Mouse (Mus musculus): ENCODE results near the gene Usp18. TPM values are rescaled to one million over a fixed set of nuclear protein-coding genes. Genes with fewer than 3 reads are reported as not detected.

The Usp18 gene
- total RNA-seq, 2 experiments from 2014 or later = 3.5 to 4.2 TPM

- no peak for DNase-seq
Measured at GRCm38 (mm10) chr6:121224993-121225392, 20.7 kb upstream of the Usp18 start.

DNA sequence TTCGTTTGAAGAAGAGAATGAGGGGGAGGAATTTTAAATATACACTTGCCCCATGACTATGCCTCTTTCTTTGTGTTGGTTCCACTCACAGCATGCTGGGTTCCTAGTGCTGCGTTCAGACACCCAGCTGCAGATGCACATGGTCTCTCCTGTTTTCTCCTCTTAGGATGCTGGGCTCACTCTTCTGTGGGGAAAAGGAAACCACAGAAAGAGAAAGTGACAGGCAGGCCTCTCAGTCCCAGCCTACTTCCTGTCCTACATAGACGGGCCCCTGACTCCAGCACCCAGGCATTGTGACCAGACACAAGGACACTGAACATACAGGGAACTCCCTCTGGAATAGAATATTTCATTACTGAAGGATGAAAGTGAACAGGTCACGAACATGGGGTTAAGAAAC, 19.7 kb upstream of the Usp18 start:
- DNase-seq = no peak

GRCm38 (mm10) chr6:121226744-121227143, 19.0 kb upstream of the Usp18 start:
- no peak for DNase-seq

DNA sequence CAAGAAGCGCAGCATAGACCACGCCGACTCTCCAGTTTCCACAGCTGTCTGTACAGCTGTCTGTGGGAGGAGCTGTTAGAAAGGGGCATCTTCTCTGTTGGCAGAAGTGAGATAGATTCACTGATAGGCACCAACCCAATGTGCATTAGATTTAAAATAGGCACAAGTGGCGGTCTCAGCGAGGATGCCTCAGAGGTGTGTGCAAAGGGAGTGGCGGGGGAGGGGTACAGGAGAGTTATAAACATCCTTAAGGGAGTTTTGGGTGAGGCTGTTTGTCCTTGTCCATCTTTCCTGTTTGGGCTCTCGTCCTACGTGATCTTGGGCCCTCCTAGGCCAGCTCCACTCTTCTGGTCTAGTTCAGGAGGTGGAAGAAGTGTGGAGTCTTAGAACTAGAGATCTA, 17.3 kb upstream of the Usp18 start:
- DNase-seq = no peak

DNA sequence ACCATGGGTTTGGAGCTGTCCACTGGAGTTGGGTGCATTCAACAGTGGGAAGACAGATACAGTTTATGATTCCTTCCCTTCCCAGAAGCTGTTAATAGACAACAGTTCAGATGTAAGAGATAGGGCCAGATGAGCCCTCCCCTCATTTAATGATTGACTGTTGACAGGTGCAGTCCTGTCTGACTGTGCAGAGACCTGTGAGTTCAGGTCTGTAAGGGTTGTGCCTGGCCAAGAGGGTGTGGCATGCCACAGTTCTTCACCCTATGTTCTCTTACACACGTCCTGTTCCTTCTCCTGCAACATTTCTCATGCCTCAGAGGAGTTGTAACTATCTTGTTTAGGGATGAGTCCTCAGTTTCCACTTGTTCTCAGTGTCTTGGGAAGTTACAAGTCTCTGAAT, 13.1 kb upstream of the Usp18 start:
- DNase-seq = no peak

DNA sequence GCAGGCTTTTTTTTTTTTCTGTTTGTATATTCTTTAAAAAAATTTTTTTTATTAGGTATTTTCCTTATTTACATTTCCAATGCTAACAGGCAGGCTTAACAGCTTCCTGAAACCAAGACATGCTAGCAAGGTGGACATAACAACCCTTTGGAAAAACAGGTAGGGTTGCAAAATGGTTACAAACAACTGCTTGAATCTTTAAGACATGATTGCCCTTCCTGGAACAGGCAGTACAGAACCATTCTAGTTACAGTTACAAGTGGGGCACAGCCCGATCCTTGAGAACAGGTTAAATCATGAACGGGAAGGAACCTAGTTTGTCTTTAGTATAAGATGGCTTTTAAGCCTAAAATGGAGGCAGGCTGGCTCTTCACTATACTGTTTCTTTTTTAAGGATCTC, 9.3 kb upstream of the Usp18 start:
- DNase-seq = no peak

DNA sequence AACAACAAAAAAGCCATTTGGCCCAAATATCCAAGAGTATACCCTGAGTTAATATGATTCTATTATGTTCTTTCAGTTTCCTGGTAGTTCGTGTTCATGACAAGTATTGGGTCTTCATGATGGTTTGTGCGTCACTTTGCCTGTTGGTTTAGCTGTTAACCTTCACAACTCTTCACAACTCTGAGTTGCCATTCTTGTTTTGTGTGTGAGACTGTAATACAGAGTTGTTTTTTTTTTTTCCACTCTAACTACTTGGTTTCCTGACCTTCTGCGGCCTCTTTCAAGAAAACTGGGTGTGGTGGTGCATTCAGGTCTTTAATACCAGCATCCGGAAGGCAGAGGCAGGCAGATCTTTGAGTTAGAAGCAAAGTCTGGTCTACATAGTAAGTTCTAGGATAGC, 7.5 kb upstream of the Usp18 start:
- DNase-seq = no peak

- DNase-seq = no peak
Measured at GRCm38 (mm10) chr6:121241780-121242179, 3.9 kb upstream of the Usp18 start.

DNA sequence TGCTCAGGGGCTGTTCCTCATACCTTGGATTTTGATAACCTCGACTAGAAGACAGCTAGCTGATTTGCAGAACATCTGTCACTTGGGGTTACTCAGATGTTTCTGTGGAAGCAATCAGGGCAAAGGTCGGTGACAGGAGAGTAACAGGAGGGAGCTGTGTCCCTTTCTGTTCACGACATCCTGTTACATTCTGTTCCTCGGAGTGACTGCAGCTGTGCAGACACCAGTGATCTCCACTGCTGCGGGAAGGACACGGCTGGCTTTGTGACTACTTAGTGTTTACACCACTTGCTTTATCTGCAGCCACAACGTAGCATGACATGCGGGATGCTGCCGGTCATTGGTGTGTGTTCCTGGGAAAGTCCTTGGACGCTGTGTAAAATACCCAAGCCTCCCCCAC, 2.5 kb upstream of the Usp18 start:
- DNase-seq = no peak

DNA sequence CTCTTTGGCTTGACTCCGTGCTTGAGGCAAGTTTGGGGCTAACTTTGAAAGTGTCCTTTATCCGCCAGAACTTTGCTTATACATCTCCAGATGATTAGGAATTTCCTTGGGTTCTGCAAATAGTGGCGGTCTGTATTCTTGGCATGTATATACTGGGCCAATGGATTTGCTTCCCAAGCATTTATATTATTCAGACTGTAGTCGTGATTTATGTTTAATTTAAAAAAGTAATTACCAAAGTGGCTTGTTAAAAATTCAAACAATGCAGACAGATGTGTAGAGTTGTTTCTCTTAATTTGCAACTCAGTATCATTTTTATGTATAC, 293 bp downstream of the Usp18 start:
- DNase-seq = no peak

DNA sequence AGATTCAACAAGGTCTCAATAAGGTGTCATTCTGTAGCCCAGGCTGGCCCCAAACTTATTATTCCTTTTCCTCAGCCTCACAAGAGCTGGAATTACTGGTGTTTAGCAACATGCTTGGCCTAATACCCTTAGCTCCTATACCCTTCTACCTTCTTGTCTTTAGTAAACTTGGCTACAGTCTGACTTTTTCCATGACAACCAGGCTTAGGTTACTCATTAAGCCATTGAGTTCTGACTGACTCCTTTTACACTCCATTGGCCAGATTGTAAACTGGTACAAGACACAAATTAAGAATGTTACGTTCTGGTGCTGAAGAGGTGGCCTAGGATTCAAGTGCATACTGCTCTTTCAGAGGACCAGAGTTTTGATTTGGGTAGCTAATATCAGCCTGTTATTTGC, 4.7 kb downstream of the Usp18 start:
- DNase-seq = no peak

GRCm38 (mm10) chr6:121251256-121251655, 5.5 kb downstream of the Usp18 start:
- no peak for DNase-seq

GRCm38 (mm10) chr6:121260548-121260947, 14.8 kb downstream of the Usp18 start:
- DNase-seq = peak; percentile 74 to 85

GRCm38 (mm10) chr6:121261233-121261632, 15.5 kb downstream of the Usp18 start:
- DNase-seq = no peak

GRCm38 (mm10) chr6:121262004-121262403, 16.3 kb downstream of the Usp18 start:
- no peak for DNase-seq

DNA sequence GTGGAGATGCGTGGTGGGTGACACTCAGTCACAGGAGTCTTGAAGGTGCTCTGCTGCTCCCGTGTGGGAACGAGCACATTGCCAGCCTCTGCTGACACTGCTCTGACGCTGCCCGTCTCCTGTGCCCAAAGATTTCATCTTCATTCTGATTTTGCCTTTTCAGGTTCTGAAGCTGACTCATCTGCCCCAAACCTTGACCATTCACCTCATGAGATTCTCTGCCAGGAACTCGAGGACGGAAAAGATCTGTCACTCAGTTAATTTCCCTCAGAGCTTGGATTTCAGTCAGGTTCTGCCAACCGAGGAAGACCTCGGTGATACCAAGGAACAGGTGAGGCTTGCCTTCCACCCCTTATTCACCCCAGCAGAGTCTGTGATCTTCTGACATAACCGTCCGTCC, 16.8 kb downstream of the Usp18 start:
- DNase-seq = peak; percentile 38 to 46

GRCm38 (mm10) chr6:121270156-121270555, 24.4 kb downstream of the Usp18 start:
- no peak for DNase-seq

DNA sequence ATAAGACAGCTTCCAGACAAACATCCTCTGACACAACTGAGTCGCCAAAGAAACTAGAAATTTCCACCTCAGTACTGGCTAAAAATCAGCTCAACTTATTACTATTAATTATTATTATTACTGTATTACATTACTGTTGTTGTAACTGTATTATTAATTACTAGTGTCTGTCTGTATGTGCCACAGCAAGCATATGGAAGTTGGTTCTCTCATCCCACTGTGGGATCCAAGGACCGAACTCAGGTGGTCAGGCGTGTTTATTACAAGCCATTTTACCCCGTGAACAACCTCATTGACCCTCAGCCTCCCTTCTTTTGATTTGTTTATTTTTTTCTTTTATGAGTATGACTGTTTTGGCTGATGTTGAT, 26.0 kb downstream of the Usp18 start:
- no peak for DNase-seq

GRCm38 (mm10) chr6:121272075-121272800, 26.5 kb downstream of the Usp18 start:
- peak; percentile 84 to 86 for DNase-seq

DNA sequence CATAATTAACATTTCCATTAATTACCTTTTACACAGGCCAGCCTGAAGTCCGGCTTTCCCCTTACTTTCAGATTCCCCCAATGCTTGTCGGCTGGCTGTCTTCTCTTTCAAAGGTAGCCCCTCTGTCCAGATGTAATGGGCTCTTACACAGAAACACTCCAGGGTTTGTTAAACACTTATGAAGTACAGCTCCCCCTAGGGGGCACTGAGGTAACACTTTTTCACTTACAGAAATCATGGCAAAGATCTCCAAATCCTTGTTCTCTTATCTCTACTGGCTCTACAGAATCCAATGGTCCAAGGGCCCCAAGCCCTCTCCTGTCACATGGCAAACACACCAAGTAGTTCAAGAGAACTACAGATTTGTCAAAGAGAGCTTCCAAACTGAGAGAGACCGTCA, 28.6 kb downstream of the Usp18 start:
- DNase-seq = peak; percentile 41 to 66

GRCm38 (mm10) chr6:121284132-121284531, 38.4 kb downstream of the Usp18 start:
- DNase-seq = peak; percentile 15 to 36

- peak; percentile 35 to 45 for DNase-seq
Measured at GRCm38 (mm10) chr6:121299317-121299716, 53.6 kb downstream of the Usp18 start.

- DNase-seq = peak; percentile 30 to 44
Measured at GRCm38 (mm10) chr6:121299954-121300353, 54.2 kb downstream of the Usp18 start, which contains the start of gene Slc6a13. Gene Slc6a13, plus strand, starts transcription at chr6:121300227.

- DNase-seq = no peak
Measured at GRCm38 (mm10) chr6:121300504-121300903, 54.8 kb downstream of the Usp18 start.

Measured in adrenal gland, postnatal 36 days (tissue).